Mouse (Mus musculus) cerebellum, adult 2 months (tissue): Measurements from ENCODE around the gene Emp3. TPM values are rescaled to one million over a fixed set of nuclear protein-coding genes. Genes with fewer than 3 reads are reported as not detected.

ENCODE experiments used
- DNase-seq, 2 experiments: peaks; one replicate each; pipeline ENCODE4 v3.0.0; 2021
- H3K27ac ChIP-seq: fragments of 200-500 bp; 2 replicates; pipeline ENCODE4 v1.5.1; 2012; ENCODE audit warnings: low read length, control low read depth, inconsistent platforms; ENCODE audit not compliant: insufficient read depth
- H3K27me3 ChIP-seq: fragments of 200-500 bp; 2 replicates; pipeline ENCODE4 v1.6.1; 2012; ENCODE audit warnings: inconsistent platforms, mild to moderate bottlenecking, low read length, moderate library complexity; ENCODE audit not compliant: control insufficient read depth, insufficient read depth
- H3K4me1 ChIP-seq: fragments of 200-500 bp; 2 replicates; pipeline ENCODE4 v1.6.1; 2011; ENCODE audit warnings: low read length; ENCODE audit not compliant: control insufficient read depth, insufficient read depth
- H3K4me3 ChIP-seq: fragments of 200-500 bp; replicated peaks from 2 replicates; pipeline ENCODE3; 2011; ENCODE audit warnings: mild to moderate bottlenecking, low read depth, low read length, control low read depth; ENCODE audit not compliant: insufficient read depth
- CTCF ChIP-seq: fragments of 200-500 bp; IDR thresholded peaks from 2 replicates; pipeline ENCODE4 v1.5.1; 2011; ENCODE audit warnings: low read depth, mild to moderate bottlenecking, control low read depth, low read length, moderate library complexity, borderline replicate concordance; ENCODE audit not compliant: insufficient read depth
- POLR2A ChIP-seq: fragments of 200-500 bp; IDR thresholded peaks from 2 replicates; pipeline ENCODE4 v1.6.1; 2011; ENCODE audit warnings: low read length, control low read depth, borderline replicate concordance; ENCODE audit not compliant: insufficient read depth
- WGBS: fragments of 180-500 bp; shearing (Covaris S2); methylation state at CpG from one replicate; pipeline ENCODE4 v1.1.7; 2018; 5-methylcytosine and 5-hydroxymethylcytosine counted together
- polyA plus RNA-seq: library from polyadenylated mRNA; depleted of rRNA; stranded (reverse); fragments of >200 nt; gene quantifications from 2 replicates; pipeline ENCODE4 v1.2.3, GENCODE M21; 2012

Gene Emp3
- polyA plus RNA-seq, 1 experiment, result 5.4 TPM

DNA sequence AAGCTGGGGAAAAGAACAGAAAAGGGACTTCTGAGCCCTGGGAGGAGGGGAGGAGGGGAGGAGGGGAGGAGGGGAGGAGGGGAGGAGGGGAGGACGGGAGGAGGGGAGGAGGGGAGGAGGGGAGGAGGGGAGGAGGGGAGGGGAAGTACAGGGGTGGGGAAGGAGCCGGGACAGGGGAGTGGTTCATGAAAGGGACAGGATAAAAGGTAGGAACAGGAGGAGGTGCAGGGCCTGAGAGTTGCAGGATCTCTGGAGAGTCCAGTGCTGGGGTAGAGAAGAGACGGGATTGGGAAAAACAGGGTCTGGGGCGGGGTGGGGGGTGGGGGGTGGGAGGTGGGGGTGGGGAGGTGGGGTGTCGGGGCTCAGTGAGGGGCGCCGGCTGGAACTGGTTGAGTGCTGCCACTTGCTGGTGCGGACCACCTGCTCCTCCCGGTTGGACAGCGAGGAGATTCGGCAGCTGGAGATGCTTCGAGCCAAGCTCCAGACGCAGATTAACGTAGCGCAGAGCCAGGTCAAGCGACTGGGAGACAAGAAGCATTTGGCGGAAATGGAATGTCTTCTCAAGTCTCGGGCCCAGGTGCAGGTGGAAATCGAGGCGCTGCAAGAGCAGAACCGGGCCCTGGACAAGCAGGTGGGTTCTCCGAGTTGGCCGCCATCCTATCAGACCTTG is 7.6 kb upstream of the Emp3 start:
- no peak for TF ChIP-seq CTCF
- Histone ChIP-seq H3K27ac (no peak overlapping the region), H3K4me1 (0 out of 2 replicates have a peak, but pooled peaks cover 3% of the 10 kb centered on the region), H3K4me3 (no peak overlapping the region), H3K27me3 (no peaks in the 10 kb centered on the region)
- 10% methylated on average over 22 of the region's 23 CpGs for WGBS
- DNase-seq, result no peak

DNA sequence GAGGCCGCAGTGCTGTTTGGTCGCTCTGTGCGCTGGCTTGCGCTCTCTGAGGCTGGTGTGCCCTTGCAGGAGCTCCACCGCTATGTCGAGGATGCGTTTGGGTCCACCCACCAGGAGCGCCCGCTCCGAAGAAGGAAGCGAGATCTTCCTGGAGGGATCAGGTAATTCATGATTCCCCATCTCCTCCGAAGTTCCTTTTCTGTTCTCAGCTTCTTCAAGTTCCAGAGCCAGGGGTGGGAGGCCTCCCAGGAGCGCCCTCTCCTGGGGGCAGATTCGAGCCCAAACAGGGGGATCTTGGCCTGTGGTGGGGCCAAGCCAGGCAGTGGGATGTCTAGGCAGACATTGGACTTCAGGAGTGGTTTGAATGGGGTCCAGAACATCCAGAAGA is 3.2 kb upstream of the Emp3 start:
- no peak for DNase-seq
- Histone ChIP-seq H3K27ac (no peak overlapping the region), H3K4me1 (0 out of 2 replicates have a peak, but pooled peaks cover 3% of the 10 kb centered on the region), H3K4me3 (no peak overlapping the region), H3K27me3 (no peaks in the 10 kb centered on the region)
- TF ChIP-seq CTCF (no peak), POLR2A (no peak)
- 38% methylated on average over 14 of the region's 14 CpGs for WGBS

DNA sequence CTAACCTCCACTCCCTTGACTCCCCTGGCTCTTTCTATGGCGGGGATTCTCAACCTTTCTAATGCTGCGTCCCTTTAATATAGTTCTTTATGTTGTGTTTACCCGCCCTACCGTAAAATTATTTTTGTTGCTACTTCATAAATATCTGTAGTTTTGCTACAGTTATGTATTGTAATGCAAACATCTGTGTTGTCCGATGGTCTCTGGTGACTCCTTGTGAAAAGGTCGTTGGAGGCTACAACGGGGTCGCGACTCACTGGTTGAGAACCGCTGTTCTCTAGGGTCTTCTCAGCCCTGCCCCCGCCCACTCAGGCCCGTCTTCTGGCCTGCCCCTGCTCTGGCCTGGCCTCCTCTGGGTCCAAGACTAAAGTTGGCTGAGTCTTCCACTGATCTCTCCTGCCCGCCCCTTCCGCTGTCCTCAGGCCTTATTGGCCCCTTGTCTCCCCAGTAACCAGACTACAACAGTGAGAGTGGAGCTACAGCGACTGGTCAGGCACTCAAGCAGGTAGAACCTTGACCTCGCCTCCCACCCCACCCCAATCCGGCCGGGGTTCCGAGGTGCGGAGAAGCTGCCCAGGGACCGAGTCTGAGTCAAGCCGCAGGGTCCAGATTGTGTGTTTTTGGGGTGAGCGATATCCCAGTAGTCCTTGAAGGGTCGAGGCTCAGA is 2.7 kb upstream of the Emp3 start, which contains the start of gene Ccdc114:
TSS of gene Ccdc114 (plus strand) at position 311 of the 667 bp plus-strand sequence.
- TF ChIP-seq POLR2A, result no peak
- WGBS, result 16% methylated on average over 24 of the region's 24 CpGs
- Histone ChIP-seq H3K4me3 (peak within 1 kb of the TSS; percentile 90), H3K27me3 (no peaks in the 10 kb centered on the region), H3K27ac (peak within 1 kb of the TSS; percentile 54; the same call in 1 of the 2 replicates), H3K4me1 (0 out of 2 replicates have a peak, but pooled peaks cover 1% of the 10 kb centered on the region)
- peak; percentile 32 to 34 for DNase-seq

DNA sequence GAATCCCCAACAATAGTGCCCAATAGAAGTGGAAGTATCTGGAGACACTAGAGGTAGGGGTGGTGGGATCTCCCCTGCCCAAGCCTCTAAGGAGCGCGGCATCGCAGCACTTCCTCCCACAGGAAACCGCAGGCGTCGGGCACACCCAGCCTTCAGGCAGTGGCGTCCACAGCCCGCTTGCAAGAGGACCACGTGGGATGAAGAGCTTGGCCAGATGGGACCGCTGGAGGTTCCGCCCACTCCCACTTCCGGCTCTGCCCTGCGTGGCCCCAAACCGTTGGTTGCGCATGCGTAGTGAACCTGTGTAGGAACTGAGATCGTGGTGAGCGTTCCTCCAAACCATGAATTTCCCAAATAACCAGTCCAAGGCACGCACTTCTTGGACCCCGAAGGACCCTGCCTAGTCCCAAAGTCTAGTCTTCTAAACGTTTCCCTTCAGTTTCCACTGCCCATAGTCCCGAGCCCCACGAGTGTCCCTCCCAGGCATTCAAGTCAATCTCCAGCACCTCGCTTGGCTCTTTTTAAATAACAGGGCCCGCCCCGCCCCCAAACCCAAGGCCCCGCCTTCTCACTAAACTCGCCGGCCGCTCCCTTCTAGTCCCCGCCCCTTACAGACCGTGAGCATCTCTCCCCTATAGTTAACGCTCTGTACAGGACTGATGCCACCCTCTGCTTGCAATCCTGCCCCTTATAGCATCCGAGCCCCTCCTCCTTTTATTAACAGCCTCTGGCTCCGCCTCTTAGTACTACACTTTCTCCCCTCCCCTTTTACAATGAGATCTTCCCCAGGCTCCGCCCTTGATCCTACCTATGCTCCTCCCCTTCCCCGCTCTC is 1.9 kb upstream of the Emp3 start:
- no peaks in the 10 kb centered on the region for H3K27me3 ChIP-seq
- peak; percentile 84 to 85 for DNase-seq
- no peak for TF ChIP-seq CTCF
- TF ChIP-seq POLR2A, result peak; percentile 58; the same call in 1 of the 2 replicates
- H3K27ac ChIP-seq, result peak overlapping the region; percentile 54; the same call in 1 of the 2 replicates
- peak overlapping the region; percentile 90 for H3K4me3 ChIP-seq
- WGBS, result 2% methylated on average over 37 of the region's 37 CpGs
- H3K4me1 ChIP-seq, result no peaks in the 10 kb centered on the region

DNA sequence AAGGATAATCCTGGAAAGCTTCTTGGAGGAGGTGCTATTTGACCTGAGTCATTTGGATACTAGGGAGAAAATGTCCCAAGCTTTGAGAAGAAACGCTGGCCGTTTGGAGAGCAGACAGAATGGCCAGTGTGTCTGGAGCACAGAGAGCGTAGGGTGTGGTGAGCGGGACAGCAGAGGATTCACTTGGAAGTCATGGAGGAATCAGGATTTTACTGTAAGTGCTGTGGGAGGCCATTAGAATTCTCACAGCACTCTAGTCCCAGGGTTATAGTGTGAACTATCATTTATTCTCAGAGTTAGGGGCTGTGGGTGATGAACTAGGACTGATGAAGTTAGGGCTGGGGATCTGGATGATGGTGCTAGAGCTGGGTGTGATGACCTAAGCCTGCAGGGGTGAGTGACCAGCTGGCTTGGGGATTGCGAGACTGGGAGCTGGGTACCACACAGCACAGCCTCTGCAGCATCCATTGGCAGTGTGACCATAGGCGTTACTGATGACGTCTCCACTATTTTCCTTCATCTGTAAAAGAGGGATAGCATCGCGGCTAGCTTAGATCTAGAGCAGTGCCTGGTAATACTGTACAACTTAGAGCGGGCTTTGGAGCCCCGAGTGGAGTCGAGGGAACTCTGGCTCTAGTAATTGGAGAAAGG is 871 bp upstream of the Emp3 start:
- Histone ChIP-seq H3K4me1 (no peaks in the 10 kb centered on the region), H3K4me3 (no peak overlapping the region), H3K27me3 (no peaks in the 10 kb centered on the region), H3K27ac (no peak overlapping the region)
- whole genome bisulfite sequencing, result 82% methylated on average over 12 of the region's 12 CpGs
- TF ChIP-seq CTCF (no peak), POLR2A (no peak)
- no peak for DNase-seq

DNA sequence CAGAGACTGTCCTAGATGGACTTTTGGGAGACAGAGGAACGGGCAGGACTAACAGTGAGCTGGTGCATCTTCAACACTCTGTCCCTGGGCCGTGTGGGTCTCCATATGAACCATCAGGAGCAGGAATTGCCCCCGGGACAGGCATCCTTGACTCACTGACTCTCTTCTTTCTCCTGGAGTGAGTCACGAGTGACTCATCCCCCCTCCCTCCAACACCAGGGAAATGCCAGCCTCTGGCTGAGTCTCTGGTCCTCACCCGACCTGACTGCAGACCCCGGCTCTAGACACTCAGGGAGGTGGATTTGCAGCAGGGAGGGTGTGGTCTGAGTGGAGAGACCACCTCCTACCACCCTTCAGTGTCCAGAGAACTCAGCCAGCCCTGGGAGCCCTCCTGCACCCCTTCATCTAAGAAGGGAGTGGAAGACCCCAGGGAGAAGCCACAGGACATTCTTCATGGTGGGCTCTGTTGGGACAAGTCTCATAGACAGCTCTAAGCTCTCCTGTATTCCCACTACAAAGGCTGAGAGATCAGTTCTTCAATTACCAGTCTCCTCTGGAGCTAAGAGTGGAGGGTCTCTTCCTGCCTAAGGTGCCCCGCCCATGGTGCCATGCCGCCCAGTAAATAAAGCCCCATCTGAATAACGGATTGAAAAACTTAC is 492 bp downstream of the Emp3 start:
- Histone ChIP-seq H3K4me1 (no peaks in the 10 kb centered on the region), H3K27ac (no peak overlapping the region), H3K4me3 (no peak overlapping the region), H3K27me3 (no peaks in the 10 kb centered on the region)
- 47% methylated on average over 9 of the region's 9 CpGs for WGBS
- TF ChIP-seq POLR2A (no peak), CTCF (no peak)
- no peak for DNase-seq

DNA sequence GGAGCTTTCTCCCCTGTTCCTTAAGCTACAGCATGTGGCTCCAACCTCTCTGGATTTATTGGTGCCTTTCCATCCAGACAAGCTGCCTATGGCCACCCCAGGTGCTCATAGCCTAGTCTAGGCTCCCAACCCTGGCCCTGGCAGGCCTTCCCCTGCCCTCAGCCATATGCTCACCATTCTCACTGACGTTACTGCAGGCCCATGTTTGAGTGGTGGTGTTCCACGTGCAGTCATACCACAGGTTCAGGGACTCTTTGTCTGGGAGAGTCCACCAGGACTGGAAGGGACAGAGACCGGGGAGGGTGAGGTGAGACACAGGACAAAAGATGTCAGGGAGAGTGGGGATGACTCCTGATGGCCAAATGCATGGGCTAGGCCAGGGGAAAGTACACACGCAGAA is 1.4 kb downstream of the Emp3 start:
- Histone ChIP-seq H3K4me1 (no peaks in the 10 kb centered on the region), H3K27me3 (no peaks in the 10 kb centered on the region), H3K4me3 (no peak overlapping the region), H3K27ac (no peak overlapping the region)
- no peak for TF ChIP-seq CTCF
- no peak for TF ChIP-seq POLR2A
- no peak for DNase-seq
- WGBS, result 48% methylated on average over 4 of the region's 4 CpGs
